Mouse (Mus musculus): Measurements from ENCODE around the gene Ncmap.
A peak's percentile ranks its signal among the peaks of the same experiment; 100 is the strongest.

Ncmap gene

DNA sequence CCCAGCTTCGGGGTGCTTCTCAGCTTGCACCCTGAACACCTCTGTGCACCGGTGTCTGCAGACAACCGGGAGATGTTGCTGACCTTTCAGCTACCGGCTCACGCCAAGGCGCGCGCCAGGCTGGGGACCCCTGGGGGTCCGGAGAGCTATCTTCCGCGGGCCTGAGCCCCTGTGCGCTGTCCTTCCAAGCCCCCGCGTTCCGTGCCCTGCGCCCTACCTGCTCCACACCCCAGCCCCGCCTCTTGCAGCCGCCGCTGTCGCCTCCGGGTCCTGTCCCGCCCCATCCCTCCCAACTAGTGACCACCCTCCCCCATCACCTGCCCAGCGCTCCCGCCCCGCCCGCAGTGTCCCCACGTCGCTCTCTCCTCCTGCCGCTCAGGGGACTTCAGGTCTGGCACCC is at the start of gene Ncmap:
TSS of gene Ncmap (minus strand) at position 237 of the 400 bp plus-strand sequence.
- DNase-seq (ENCODE audit: low read depth) = no peak

DNA sequence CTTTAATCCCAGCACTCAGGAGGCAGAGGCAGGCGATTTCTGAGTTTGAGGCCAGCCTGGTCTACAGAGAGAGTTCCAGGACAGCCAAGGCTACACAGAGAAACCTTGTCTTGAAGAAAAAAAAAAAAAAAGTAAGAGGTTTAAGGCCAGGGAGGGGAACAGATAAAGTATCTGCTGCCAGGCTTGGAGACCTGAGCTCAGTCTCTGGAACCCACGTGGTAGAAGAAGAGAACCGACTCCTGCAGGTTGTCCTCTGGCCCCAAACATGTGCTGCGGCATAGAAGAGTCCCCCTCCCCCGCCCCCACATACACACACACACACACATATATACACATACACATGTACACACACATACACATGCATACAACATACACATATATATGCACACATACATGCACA is 44.4 kb upstream of the Ncmap start:
- no peak for DNase-seq (ENCODE audit: low read depth)

DNA sequence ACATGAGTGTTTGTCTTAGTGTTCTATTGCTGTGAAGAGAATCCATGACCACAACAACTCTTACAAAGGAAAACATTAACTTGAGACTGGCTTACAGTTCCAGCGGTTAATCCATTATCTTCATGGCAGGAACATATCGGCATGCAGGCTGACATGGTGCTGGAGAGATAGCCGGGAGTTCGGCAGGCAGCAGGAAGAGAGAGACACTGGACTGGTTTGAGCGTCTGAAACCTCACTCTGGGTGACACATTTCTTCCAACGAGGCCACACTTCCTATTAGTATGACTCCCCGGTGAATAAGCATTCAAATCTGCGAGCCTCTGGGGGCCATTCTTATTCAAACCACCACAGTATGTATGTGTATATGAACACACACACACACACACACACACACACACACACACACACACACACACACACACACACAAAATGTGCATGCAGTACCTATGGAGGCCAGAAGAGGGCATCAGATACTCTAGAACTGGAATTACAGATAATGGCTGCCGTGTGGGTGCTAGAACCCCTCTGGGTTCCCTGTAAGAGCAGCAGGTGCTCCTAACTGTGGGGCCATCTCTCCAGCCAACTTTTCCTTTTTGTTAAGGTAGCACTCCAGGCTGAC is 42.0 kb upstream of the Ncmap start:
- DNase-seq (ENCODE audit: low read depth) = peak; percentile 64

DNA sequence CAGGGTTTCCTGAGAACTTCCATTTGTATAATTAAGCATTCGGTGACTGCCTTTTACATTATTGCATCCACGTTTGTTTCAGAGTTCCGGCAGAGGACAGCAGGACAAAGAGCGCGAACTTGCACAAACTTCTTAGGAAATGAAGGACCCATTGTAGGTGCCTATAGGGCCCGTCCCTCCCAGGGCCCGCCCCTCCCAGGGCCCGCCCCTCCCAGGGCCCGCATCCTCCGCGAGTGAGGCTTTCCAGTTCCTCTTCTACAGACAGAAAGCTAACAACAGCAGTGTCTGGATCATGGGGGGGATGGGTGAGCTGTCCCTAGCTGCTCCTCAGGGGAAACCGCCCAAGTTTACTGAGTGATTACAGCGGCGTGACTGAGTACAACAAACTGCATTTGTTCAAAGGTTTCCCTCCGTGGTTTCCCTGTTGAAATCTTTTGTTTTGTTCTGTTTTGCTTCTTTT is 41.2 kb upstream of the Ncmap start:
- DNase-seq (ENCODE audit: low read depth) = peak; percentile 91

DNA sequence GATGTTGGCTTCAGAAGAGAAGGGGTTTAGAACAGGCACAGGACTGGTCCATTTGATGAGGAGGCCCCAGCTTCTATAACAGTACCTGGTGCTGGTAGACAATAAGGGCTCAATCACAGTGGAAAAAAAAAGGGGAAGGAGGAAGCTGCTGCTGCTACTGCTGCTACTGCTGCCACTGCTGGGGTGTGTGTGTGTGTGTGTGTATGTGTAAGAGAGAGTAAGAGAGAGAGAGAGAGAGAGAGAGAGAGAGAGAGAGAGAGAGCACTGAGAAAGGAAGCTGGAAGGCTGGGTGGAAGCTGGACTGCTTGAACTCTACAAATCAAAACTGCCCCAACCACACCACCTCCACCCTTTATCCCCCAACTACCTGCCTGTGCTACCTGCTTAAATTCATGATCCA is 39.9 kb upstream of the Ncmap start:
- no peak for DNase-seq (ENCODE audit: low read depth)

DNA sequence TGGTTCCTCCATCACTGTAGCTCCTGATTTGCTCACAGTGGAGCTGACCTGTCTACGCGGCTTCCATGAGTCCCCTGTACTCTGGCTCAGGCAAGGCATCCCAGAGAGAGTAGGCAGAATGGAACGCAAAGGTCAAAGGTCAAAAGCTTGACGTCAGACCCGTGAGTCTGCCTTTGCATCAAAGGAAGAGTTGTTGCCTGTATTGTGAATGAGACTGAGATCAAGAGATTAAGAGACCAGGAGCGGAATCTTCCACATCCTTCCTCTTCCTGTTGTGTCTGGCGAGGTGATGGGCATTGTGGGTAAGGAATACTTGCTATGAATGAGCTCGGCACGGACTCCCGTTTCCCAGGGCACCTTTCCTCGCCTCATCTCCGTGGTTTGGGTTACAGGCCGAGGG is 38.3 kb upstream of the Ncmap start:
- DNase-seq (ENCODE audit: low read depth) = no peak

DNA sequence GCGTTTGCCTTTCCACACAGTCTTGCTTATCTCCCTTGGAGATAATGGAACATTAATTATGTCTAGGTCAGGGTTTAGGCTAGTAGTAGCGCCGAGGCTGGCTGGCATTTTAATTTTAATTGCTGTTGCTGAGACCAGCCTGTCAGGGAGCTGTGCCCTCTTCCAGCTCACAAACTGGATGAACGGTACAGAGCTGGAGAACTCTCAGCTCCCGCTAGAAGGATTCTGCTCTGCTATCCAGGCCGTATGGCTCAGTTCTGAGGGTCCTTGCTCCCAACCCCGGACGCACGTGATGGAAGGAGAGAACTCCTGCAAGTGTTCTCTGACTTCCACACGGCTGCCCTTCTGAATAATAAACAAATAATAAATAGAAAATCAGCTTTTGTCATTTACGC is 36.4 kb upstream of the Ncmap start:
- DNase-seq (ENCODE audit: low read depth) = no peak

DNA sequence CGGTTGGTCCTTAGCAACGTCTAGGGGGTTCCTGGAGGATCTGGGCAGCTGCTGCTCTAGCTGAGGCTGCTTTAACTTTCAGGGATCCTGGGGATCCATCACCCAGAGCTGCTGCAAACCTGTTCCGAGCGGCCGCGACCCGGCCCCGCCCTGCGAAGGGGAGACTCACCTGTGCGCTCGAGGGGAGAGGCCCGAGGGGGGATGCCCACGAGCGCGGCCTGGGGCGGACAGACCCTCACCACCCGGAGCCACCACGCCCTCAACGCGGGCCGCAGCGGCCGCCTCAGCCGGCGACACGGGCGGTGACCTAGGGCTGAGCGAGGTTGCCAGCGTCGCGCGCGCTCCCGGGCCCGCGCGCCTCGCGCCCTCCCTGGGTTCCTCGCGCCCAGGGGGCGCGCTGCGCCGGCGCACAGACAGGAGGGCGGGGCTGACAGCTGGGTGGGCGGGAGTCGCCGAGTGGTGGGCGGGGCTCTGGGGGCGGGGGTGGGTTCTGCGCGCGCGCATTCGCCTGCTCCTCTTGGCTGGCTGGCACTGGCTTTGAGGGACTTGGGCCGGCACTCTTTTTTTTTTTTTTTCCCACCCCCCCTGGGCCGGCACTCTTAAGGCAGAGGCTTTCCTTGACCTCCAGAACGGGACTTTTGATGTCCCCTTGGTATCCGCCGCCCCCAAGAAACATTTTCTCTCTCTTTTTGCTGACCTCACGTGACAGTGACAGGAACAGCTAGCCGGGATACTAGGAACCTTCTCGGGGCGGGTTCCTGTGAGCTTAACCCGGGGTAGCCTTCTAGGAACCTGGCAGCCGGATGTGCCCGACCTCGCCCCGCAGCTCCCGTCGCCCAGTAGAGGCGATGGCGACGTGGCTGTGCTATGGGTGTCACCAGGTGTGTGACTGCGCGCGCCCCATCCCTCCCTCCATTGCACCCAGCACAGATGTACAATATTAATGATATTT is 35.7 kb upstream of the Ncmap start, which contains the start of gene Rcan3:
TSS of gene Rcan3 (minus strand) at position 411 of the 952 bp plus-strand sequence.
- DNase-seq (ENCODE audit: low read depth) = peak; percentile 56

DNA sequence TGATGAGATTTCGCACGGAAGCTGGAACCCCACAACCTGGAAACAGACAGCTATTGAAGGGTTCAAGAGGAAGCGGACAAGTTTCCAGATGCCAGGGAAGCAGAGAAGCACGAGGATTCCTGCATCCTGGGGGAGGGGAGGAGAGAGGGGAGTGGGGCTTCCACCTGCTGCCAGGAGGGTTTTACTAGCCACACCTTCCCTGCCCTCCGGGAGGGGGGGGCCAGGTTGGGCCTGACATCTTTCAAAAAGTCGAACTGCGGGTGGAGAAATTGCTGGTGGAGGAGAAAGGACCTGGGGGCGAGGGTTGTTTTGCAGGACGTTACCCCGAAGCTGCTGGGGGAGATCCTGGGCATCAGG is 35.0 kb upstream of the Ncmap start:
- no peak for DNase-seq (ENCODE audit: low read depth)

DNA sequence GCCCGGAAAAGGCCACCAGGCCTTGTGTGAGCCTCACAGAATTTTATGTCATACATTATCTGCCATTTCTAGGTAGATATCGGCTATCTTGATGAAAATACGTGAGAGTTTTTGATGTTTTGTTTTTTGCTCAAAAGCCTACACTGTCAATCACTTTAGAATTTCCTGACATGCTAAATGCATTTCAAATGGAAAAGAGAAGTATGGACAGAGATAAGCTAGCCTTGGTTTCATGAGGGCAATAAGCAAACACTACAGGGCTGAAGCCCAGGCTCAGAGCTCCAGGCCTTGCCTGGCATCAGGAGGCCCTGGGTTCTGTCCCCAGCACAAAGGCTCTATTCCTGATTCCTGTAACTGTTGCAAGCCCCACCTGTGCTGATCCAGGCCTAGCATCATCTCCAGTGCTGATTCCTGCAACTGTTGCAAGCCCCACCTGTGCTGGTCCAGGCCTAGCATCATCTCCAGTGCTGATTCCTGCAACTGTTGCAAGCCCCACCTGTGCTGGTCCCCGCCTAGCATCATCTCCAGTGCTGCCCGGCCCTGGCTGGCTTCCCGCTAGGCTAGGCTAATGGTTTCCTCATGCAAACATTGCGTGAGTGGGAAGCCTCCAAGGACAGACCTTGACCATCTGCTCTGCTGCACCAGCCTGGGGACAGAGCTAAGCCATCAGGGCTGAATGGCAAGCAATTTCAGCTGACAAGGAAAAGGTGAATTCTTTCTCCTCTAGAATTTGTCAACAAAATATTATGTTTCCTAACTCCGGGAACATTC is 32.1 kb upstream of the Ncmap start:
- DNase-seq (ENCODE audit: low read depth) = no peak

DNA sequence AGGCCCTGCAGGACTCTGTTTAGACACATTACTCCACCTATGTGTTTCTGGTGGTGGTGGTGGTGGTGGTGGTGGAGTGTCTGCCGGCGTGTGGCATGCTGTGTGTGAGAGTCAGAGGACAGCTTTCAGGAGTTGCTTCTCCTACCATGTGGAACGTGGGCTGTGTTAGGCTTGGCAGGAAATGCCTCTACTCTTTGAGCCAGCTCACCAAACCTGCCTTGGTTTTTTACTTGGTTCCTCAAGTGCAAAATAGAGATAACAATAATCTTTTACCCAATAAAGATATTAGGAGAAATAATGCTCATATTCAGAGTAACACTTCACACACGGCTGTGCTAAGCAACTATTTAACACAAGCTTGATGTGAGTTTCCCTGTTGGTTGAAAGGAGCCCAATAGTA is 31.4 kb upstream of the Ncmap start:
- DNase-seq (ENCODE audit: low read depth) = no peak

DNA sequence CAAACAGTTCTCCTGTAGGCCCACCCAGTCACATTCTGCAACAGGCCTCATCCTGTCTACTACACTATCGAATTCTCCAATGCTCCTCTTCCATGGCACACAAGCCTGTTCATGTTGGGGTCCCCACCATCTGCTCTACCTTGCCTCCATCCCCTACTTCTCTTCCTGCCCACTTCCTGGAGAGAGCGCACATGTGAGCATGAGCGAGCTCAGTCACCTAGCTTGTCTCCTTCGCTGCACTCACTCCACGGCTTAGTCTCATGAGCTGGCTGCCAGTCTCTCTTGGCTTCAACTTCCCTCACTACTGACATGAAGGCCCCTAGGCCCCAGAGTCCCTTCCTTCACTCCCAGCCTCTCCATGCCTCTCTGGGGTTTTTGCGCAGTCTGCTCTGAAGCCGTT is 28.6 kb upstream of the Ncmap start:
- no peak for DNase-seq (ENCODE audit: low read depth)

DNA sequence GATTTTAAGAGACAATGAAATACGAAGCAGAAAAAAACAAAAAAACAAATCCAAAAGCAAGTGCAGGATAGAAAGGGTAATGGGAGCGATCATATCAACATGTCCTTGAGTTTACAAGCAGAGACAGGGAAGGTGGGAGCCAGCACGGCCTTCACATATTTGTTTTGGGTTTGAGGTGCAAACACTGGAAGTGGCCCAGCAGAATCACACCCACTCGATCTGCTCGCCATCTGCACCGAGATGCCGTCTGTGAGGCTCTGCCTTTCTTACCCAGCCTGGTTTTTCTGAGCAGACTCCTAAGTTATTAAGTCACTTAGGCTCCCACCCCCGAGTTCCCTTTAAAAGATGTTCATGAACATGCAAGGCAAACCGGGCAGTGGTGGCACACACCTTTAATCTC is 27.6 kb upstream of the Ncmap start:
- no peak for DNase-seq (ENCODE audit: low read depth)

DNA sequence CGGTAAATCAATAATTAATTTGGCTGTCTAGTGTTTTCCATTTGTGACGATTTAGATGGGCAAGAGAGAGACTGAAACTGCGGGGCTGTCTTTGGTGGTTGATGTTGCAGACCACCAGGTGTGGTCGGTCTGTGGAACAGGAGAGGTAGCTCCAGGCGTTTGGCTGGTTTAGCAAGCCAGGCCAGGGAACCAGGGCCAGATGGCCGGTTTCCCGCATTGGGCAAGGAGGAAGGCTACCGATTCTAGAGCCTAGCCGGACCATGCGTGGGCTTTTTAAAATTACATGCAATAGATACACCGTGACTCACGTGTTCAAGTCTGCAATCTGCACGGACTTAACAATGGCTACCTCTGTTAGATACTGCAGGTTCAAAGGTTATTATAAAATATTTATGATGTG is 22.9 kb upstream of the Ncmap start:
- no peak for DNase-seq (ENCODE audit: low read depth)

DNA sequence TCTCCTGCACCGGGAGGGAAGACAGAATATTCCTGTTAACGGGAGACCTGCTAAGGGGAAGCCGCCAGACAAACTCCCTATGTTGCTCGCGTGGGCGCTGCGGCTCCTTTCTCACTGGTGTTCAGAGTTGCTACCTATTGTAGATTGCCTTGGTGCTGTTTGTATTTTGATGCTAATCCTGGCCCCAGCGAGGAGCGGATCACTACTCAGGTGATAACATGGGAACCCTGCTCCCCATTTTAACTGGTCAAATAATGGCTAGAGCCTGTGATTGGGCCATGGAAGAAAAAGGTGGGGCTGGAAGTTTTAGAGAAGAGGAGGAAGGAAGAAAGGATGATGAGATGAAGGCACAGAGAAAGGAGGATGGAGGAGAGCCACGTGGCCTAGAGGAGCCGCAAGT is 22.4 kb upstream of the Ncmap start:
- no peak for DNase-seq (ENCODE audit: low read depth)

DNA sequence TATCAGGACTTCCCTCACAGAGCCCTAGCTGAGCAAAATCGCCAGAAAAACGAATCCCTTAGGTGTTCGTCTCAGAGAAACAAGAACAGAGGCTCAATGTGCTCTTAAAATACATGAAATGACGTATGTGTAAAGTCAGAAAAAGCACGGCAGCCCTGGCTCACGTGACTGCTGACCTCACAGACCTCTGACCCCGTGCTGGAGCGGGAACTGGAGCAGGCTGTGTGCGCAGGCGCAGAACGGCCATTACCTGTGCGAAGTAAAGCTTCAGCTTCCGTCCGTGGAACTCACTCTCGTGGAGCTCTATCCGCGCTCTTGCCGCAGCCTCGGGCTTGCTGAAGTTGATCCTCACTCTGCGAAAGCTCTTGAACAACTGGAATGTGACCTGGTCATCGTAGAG is 22.0 kb upstream of the Ncmap start:
- DNase-seq (ENCODE audit: low read depth) = no peak

DNA sequence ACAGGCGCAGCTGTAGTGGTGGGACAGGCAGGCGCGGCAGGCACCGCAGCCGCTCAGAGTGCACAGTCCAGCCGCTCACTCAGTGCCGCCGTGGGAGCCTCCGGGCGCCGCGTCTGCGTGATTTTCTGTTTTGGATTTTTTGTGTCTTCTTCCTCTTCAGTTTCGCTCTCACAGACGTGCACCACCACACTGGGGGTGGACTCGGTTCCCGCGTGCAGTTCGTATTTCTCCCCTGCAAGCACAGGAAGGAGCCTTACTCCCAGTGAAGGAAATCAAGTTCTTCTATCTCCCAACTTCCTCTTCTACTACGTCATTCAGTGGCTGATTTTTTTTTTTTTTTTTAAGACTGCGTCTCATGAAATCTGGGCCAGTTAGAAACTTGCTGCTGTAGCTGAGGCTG is 18.3 kb upstream of the Ncmap start:
- no peak for DNase-seq (ENCODE audit: low read depth)

DNA sequence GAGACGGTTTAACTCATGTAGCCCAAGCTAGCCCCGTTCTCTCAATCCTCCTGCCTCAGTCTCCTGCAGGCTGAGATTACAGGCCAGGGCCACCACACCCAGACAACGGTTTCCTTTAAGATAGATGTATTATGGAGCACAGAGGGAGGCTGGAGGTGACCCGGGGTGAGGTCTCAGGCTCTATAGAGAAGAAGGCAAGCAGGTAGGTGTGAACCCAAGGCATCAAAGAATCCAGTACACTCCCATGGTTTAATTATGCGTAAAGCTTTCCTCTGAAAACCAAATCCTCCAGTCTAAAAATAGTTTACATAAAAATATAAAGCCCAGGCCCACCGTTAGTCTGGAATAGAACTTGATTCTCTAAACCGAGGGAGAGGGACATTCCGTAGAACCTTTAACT is 15.5 kb upstream of the Ncmap start:
- no peak for DNase-seq (ENCODE audit: low read depth)

DNA sequence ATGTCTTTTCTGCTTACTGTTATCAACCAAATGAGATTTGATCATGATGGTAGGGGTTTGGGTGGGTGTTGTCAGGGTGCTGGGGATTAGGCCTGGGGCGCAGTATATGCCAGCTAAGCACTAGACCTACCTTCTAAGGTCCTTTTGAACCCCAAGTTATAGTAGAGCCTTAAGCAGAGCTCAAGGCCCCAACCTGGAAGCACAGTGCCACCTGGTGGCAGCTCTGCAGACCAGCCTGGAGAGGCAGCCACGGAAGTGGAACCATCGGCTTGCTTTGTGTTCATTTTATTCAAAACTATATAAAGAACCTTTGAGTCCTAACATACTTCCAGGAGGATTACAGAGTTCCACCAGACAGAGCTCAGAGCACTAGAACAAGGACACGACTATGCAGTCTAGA is 13.6 kb upstream of the Ncmap start:
- DNase-seq (ENCODE audit: low read depth) = peak; percentile 60

DNA sequence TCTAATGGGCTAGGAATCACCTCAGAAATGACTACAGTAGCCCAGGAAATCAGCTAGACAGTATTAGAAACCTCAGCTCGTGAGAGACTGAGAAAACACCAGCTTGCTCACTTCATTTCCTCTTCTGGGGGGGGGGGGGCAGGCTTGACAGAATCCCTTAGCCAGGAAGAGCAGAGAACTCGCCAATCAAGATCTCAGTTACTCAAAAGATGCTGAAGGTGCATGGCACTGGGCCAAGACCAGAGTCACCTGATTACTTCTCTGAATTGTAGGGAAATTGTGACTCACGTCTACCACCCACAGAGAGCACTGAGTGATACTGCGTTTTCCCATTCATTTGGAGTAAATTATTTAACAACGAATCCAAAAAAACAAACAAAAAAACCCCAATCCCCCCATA is 8.2 kb upstream of the Ncmap start:
- peak; percentile 43 for DNase-seq (ENCODE audit: low read depth)

DNA sequence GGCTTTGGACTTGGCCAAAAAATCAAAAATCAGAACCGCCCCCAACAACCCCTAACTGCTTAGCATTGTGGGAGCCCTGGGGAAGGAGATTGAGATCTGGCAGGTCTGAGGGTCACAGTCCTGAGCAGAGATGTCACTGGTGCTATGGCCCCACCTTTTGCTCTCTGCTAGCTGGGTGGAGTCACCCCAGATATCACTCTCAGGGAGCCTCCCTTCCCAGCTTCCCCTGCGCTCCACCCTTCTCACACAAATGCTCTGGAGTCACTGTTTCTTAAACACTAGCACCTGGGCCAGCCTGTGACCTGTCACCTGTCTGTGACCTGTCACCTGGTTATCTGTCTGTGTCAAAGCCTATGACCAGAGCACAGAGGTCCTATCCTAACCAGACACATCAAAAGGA is 6.9 kb upstream of the Ncmap start:
- DNase-seq (ENCODE audit: low read depth) = no peak

DNA sequence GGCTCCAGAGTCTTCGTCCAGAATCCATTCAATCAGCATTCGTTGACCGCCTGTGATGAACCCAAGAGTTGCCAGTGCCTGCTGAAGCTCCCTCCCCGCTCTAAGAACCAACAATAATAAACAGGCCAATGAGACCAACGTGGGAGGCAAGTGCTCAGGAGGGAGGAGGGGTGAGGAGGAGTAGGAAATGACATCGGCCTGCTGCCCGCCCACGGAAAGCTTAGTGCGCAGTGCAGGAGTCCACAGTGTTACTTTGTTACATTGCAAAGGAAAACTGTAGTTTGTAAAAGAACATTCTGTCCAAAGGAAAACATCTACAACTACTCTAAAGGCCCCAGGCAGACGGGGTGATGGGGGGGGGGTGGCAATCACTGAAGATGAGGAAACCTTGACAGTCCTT is 6.0 kb upstream of the Ncmap start:
- no peak for DNase-seq (ENCODE audit: low read depth)

DNA sequence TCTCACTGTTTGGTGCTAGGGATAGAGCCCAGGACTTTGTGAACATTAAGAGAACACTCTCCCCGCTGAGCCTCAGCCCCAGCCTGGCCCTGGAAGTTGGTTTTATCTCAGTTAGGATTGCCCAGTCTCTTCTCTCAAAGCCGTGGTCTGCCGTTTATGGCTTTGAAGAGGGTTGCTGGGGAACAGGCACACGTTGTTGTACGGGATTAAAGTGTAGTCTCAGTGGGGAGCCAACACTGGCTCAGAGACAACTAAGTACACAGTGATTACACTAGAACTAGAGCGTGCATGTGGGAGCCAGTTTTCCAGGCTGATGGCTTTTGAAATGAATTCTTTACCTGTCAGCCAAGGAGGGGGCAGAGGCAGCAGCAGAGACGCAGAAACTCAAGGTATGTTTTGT is 3.9 kb upstream of the Ncmap start:
- no peak for DNase-seq (ENCODE audit: low read depth)

Measured in c-Kit-positive CD71-negative TER-119-negative erythroid progenitor cells, embryonic 14.5 days (primary cell).